Mouse (Mus musculus) WW6 (cell line): Measurements from ENCODE around the gene Shbg.

Source experiments
- DNase-seq: peaks from one replicate; pipeline ENCODE4 v3.0.0-alpha.2; 2013; ENCODE audit warnings: low read depth, low spot score

Gene Shbg

DNA sequence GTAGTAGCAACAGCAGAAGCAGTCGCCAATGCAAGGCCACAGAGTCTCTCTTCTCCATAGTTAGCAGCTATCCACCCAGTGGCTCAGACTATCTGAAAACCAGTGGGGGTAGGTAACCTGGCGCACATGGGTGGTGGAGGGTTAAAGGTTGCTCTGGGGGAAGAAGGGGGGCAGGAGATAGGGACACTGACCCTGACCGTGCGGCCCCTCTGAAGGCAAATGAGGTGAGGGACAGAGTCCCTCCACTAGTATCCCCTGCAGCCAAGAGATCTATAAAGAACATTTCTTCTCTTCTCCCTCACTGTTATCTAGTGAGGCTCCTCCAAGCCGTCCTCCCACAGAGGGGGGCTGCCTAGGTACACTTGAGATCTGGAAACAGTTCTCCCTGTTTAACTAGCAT is at the start of gene Shbg:
Shbg (minus strand) TSS at position 101 of the 400 bp plus-strand sequence.
- no peak for DNase-seq

- no peak for DNase-seq
Measured at GRCm38 (mm10) chr11:69666665-69667005, 48.9 kb upstream of the Shbg start.

GRCm38 (mm10) chr11:69665961-69666664 is 48.4 kb upstream of the Shbg start, which contains the start of gene Cd68:
Gene Cd68 (minus strand): TSS chr11:69666153.
- DNase-seq = peak; percentile 90

DNA sequence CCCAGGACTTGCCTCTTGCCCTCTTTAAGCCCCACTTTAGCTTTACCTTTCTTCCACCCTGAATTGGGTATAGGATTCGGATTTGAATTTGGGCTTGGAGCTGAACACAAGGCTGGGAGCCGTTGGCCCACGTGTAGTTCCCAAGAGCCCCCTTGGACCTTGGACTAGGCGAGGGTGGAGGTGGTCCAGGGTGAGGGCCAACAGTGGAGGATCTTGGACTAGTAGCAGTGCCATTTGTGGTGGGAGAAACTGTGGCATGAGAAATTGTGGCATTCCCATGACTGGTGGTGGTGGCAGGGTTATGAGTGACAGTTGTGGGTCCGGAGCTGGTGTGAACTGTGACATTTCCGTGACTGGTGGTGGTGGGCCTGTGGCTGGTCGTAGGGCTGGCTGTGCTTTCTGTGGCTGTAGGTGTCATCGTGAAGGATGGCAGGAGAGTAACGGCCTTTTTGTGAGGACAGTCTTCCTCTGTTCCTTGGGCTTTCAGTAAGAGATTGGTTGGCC is 47.8 kb upstream of the Shbg start:
- no peak for DNase-seq

DNA sequence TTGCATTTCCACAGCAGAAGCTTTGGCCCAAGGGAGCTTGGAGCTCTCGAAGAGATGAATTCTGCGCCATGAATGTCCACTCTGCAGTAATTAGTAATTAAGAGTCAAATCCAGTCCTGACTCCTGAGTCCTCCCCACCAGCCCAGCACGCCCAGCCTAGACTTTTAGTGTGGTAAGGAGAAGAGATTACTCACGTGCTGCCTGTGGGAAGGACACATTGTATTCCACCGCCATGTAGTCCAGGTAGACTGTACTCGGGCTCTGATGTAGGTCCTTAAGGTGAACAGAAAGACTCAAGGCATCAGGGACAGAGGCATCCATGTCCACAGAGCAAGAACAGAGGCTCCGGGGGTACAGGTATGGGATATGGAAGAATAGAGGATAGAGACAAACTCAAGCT is 47.1 kb upstream of the Shbg start:
- DNase-seq = no peak

- DNase-seq = no peak
Measured at GRCm38 (mm10) chr11:69663795-69664194, 46.1 kb upstream of the Shbg start.

GRCm38 (mm10) chr11:69662967-69663671 is 45.4 kb upstream of the Shbg start:
- no peak for DNase-seq

GRCm38 (mm10) chr11:69662213-69662966 is 44.7 kb upstream of the Shbg start, which contains the start of gene Mpdu1:
Gene Mpdu1 (minus strand): TSS chr11:69662642.
- DNase-seq = peak; percentile 97

DNA sequence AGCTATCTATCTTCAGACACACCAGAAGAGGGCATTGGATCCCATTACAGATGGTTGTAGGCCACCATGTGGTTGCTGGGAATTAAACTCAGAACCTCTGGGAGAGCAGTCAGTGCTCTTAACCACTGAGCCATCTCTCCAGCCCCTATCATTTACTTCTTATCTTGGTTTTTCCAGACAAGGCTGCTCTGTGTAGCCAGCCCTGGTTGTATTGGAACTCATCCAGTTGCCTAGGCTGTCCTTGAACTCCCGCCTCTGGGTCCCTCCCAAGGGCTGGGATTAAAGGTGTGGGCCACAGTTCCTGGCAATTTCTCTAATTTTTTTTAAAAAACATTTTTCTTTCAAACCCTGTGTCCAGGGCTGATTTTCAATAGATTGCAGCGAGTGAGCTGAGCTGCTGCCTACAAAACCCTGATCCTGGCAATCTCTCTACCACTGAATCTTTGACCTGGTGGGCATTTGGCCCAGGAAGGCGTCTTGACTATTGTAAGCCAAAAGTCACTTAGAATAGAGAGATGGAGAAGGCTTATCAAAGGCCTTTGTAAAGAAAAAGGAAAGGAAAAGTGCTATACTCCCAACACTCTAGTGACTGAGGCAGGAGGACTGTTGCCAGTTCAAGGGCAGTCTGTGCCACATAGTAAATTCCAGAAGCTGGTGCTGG is 43.6 kb upstream of the Shbg start:
- DNase-seq = no peak

DNA sequence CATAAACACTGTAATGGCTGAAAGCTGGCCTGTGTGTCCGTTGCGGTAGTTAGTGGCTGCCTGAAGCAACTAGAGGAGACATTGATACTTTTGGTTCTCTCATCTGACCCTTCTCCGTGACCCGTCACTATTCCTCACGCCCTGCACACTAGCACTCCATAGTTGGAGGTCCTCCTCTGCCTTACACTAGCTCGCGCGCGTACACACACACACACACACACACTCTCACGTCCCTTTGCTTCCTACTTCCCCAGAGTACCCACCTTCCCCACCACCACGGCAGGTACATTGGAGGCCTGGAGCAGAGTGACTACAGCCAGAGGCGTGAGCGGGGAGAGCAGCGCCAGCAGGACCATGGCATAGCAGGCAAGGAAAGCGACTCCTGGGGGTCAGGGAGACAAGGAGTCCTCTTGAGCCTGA is 39.8 kb upstream of the Shbg start:
- no peak for DNase-seq

GRCm38 (mm10) chr11:69656617-69657461 is 39.1 kb upstream of the Shbg start:
- no peak for DNase-seq

GRCm38 (mm10) chr11:69656065-69656455 is 38.4 kb upstream of the Shbg start:
- DNase-seq = no peak

DNA sequence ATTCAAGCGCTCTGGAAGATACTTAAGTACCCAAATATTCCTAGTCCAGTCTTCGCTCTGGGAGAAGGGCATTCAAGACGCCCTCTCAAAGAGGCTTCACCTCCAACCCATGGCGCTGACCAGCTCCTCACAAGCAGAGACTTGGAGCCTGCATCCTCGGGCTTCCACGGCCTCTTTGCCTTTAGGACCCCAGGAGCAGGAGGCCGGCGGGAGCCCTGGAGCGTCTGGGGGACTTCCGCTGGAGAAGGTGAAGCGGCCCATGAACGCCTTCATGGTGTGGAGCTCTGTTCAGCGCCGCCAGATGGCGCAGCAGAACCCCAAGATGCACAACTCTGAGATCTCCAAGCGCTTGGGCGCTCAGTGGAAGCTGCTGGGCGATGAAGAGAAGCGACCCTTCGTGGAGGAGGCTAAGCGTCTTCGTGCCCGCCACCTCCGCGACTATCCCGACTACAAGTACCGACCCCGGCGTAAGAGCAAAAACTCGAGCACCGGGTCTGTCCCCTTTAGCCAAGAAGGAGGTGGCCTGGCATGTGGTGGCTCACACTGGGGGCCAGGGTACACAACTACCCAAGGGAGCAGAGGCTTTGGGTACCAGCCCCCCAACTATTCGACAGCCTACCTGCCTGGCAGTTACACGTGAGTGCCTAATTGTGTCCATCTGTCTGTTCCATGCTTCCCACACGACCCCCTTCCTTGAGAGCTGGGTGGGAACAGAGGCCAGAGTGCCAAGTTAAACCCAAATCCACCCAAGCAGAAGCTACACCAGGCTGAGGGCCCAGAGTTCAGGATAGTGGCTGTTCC is 37.8 kb upstream of the Shbg start, which contains the start of gene Sox15:
Sox15 (plus strand) TSS at position 51 of the 801 bp plus-strand sequence.
- DNase-seq = peak; percentile 86

- no peak for DNase-seq
Measured at GRCm38 (mm10) chr11:69654760-69655159, 37.1 kb upstream of the Shbg start.

- no peak for DNase-seq
Measured at GRCm38 (mm10) chr11:69653399-69653798, 35.7 kb upstream of the Shbg start.

DNA sequence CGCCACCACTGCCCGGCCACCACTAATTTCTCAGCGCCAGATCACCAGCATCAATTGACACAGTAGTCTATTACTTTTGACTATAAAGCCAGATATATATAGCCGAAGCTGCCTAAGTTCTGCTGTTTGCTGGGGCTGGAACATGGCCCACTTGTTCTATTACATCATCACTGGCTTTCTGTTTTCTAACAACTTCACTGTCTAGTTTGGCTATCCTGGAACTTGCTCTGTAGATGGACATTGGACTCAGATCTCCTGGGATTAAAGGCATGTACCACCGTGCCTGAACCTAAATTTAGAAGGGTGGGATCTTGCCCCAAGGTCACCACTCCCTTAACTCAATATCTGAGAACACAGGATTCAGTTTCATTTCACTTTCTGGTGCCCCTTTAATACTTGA is 28.2 kb upstream of the Shbg start:
- no peak for DNase-seq

DNA sequence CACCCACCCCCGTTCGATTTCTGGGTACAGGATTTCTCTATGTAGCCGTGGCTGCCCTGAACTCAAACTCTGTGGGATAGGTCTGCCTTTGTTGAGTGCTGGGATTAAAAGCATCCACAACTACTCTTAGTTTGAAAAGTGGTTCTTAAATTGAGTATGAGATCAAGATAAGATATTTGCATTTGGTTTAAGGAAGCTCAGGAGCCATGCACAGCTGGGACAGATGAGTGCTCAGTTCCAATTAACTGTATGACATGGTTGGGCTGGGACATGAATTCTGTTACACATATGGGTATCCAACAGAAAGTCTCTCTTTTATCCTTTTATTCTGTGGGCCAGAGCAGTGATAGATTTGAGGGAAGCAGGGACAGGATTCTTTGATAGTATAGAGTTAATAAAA is 17.8 kb upstream of the Shbg start:
- no peak for DNase-seq

- DNase-seq = no peak
Measured at GRCm38 (mm10) chr11:69633128-69633866, 15.6 kb upstream of the Shbg start.
